Mouse (Mus musculus) myocyte (in vitro differentiated cells): ENCODE results near the gene Acox1. TPM values are rescaled to one million over a fixed set of nuclear protein-coding genes. Genes with fewer than 3 reads are reported as not detected.

Experiments
- H3K27me3 ChIP-seq: one replicate; pipeline ENCODE4 v1.6.1; 2011; ENCODE audit not compliant: control insufficient read depth, insufficient read depth, insufficient read length
- H3K36me3 ChIP-seq: one replicate; pipeline ENCODE4 v1.6.1; 2011; ENCODE audit not compliant: control insufficient read depth, insufficient read depth
- H3K4me2 ChIP-seq: one replicate; pipeline ENCODE4 v1.6.1; 2011; ENCODE audit warnings: low read depth, control low read depth
- H3K4me3 ChIP-seq: one replicate; pipeline ENCODE4 v1.5.1; 2011; ENCODE audit warnings: mild to moderate bottlenecking, control low read depth, moderate library complexity
- H3K79me2 ChIP-seq: one replicate; pipeline ENCODE4 v1.6.1; 2011; ENCODE audit not compliant: control insufficient read depth, insufficient read depth
- H3ac ChIP-seq: one replicate; pipeline ENCODE4 v1.6.1; 2011; ENCODE audit not compliant: control insufficient read depth, insufficient read length
- CEBPB ChIP-seq: IDR thresholded peaks from 2 replicates; pipeline ENCODE4 v1.6.1; 2011; ENCODE audit warnings: mild to moderate bottlenecking, moderate library complexity; ENCODE audit not compliant: poor library complexity, insufficient read depth, severe bottlenecking
- E2F4 ChIP-seq: IDR thresholded peaks from one replicate; pipeline ENCODE4 v1.6.1; 2011; ENCODE audit warnings: mild to moderate bottlenecking, control low read depth, moderate library complexity; ENCODE audit not compliant: insufficient read depth
- MAX ChIP-seq: IDR thresholded peaks from one replicate; pipeline ENCODE4 v1.6.1; 2011; ENCODE audit warnings: low read depth, mild to moderate bottlenecking, control low read depth
- MYOD1 ChIP-seq, 3 experiments: IDR thresholded peaks; one replicate each; pipeline ENCODE4 v1.6.1; 2011; ENCODE audit warnings: control low read depth in 2 of 3, low read depth in 2 of 3, mild to moderate bottlenecking in 2 of 3, moderate library complexity in 1 of 3; ENCODE audit not compliant: insufficient read length in 2 of 3, control insufficient read depth in 1 of 3
- MYOG ChIP-seq, 3 experiments: IDR thresholded peaks; one replicate each; pipeline ENCODE4 v1.6.1; 2011; ENCODE audit warnings: control low read depth in 2 of 3, low read depth in 2 of 3, mild to moderate bottlenecking in 2 of 3; ENCODE audit not compliant: insufficient read length in 2 of 3, control insufficient read depth in 1 of 3, insufficient read depth in 1 of 3
- POLR2A ChIP-seq: IDR thresholded peaks from one replicate; pipeline ENCODE4 v1.6.1; 2011; ENCODE audit warnings: low read depth, mild to moderate bottlenecking, control low read depth, moderate library complexity; ENCODE audit not compliant: insufficient read length
- POLR2AphosphoS2 ChIP-seq: IDR thresholded peaks from one replicate; pipeline ENCODE4 v1.6.1; 2011; ENCODE audit warnings: low read depth, control low read depth; ENCODE audit not compliant: insufficient read length
- REST ChIP-seq: IDR thresholded peaks from one replicate; pipeline ENCODE4 v1.6.1; 2011; ENCODE audit warnings: mild to moderate bottlenecking, control low read depth, moderate library complexity; ENCODE audit not compliant: insufficient read depth, insufficient read length
- SRF ChIP-seq: IDR thresholded peaks from one replicate; pipeline ENCODE4 v1.6.1; 2011; ENCODE audit warnings: low read depth; ENCODE audit not compliant: control insufficient read depth, insufficient read length
- TCF12 ChIP-seq: IDR thresholded peaks from one replicate; pipeline ENCODE4 v1.6.1; 2011; ENCODE audit warnings: mild to moderate bottlenecking, control low read depth; ENCODE audit not compliant: poor library complexity, insufficient read depth, severe bottlenecking
- TCF3 ChIP-seq: IDR thresholded peaks from one replicate; pipeline ENCODE4 v1.6.1; 2011; ENCODE audit warnings: low read depth, control low read depth; ENCODE audit not compliant: insufficient read length
- USF1 ChIP-seq: IDR thresholded peaks from one replicate; pipeline ENCODE4 v1.6.1; 2011; ENCODE audit warnings: low read depth, mild to moderate bottlenecking, control low read depth, moderate library complexity
- polyA plus RNA-seq: library from polyadenylated mRNA; unstranded; fragments of >200 nt; fragmentation: generic; extraction: Trizol; gene quantifications from one replicate; pipeline ENCODE4 v1.2.1, GENCODE M21; 2012; ENCODE audit warnings: missing spikeins

Gene Acox1
- polyA plus RNA-seq, 1 experiment: 36.4 TPM

DNA sequence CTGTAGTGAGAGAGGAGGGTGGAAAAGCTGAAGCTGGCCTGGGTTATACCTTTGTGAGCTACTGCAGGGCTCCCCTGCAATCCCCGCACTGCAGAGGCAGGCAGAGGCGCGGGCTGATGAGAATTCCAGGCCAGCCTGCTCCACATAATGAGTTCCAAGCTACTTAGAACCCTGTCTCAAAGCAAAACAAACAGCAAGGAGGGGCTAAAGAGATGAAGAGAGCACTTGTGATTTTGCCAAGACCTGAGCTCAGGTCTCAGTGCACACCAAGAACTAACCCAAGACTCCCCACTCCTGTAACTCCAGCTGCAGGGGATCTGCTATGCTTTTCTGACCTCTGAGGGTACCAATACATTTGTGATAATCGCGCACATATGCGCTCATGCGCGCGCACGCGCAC lies 12.5 kb downstream of the Acox1 start:
- H3K4me3 ChIP-seq: no peak overlapping the region
- TF ChIP-seq POLR2AphosphoS2 (no peak), MAX (no peak), REST (no peak), USF1 (no peak), POLR2A (no peak), MYOG (IDR thresholded peaks at IDR 0.05; ENCODE audit: control insufficient read depth in 1 of 3, insufficient read depth in 1 of 3, insufficient read length in 2 of 3, low read depth in 2 of 3) (no peak)

DNA sequence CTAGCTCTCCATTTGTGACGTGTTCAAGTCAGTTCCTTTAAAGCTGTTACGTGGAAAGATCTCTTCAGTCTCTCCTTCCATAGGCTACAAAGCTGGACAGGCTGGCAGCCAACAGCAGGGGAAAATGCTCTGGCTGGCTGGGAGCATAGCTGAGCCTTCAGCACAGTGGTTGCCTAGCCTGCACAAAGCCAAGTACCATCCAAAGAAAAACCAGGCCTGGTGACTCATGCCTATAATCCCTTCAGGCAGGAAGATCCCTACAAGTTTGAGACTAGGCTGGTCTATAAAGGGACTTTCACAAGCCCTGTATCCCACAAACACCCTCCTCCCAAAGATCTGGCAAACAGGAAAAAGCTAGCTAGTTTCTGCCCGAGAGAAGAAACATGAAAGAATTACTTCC lies 13.0 kb downstream of the Acox1 start:
- no peak for TF ChIP-seq TCF3
- no peak for TF ChIP-seq USF1
- no peak for TF ChIP-seq E2F4
- TF ChIP-seq MYOD1 (IDR thresholded peaks at IDR 0.05; ENCODE audit: control insufficient read depth in 1 of 3, insufficient read length in 2 of 3, low read depth in 2 of 3): no peak
- no peak for TF ChIP-seq CEBPB
- no peak for TF ChIP-seq POLR2A
- no peak for TF ChIP-seq POLR2AphosphoS2
- TF ChIP-seq MYOG (IDR thresholded peaks at IDR 0.05; ENCODE audit: control insufficient read depth in 1 of 3, insufficient read depth in 1 of 3, insufficient read length in 2 of 3, low read depth in 2 of 3): no peak
- TF ChIP-seq MAX: no peak
- TF ChIP-seq REST: no peak
- TF ChIP-seq SRF: no peak
- TF ChIP-seq TCF12: no peak
- H3K79me2 ChIP-seq: peaks cover 13% of the 10 kb centered on the region

More for the DNA sequence above, 12.5 kb downstream of the Acox1 start:
- H3K79me2 ChIP-seq: peaks cover 13% of the 10 kb centered on the region
- H3K4me2 ChIP-seq: peak overlapping the region; percentile 28
- H3K27me3 ChIP-seq: no peaks in the 10 kb centered on the region
- H3ac ChIP-seq: no peak overlapping the region
- peaks cover 35% of the 10 kb centered on the region for H3K36me3 ChIP-seq

DNA sequence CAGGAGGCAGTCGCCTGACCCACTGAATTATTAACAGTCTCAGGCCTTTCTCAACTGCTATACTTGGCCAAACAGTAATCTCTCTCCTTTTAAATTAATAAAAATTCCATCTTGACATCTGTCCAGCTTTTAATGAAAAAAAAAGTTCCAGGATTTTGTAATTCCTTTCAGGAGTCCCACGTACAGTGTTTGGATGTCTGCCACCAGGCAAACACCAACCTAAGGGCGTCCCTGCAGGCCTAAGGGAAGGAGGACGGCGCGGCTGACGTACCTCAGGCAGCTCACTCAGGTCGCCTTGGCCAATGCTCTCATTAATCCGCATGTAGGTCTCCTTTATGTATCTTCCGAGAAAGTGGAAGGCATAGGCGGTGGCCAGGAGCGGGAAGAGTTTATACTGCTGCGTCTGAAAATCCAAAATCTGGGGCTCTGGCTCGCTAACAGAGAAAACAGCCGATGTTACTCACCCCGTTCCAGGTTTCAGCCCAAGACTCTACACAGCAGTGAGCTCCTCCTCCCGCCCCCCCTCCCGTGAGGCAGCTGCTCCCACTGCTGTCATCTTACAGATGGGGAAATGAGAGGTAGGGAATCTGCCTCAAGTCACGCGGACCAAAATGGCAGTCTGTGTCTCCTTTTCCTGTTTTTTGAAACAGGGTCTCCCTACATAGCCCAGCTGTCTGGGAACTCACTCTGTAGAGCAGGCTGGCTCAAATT lies 20.3 kb downstream of the Acox1 start:
- no peak for TF ChIP-seq TCF12
- no peak for TF ChIP-seq POLR2AphosphoS2
- TF ChIP-seq TCF3: no peak
- TF ChIP-seq CEBPB: no peak
- TF ChIP-seq E2F4: no peak
- no peak for TF ChIP-seq POLR2A
- no peak for TF ChIP-seq SRF
- TF ChIP-seq MYOD1 (IDR thresholded peaks at IDR 0.05; ENCODE audit: control insufficient read depth in 1 of 3, insufficient read length in 2 of 3, low read depth in 2 of 3): no peak
- no peak for TF ChIP-seq MAX
- no peak for TF ChIP-seq MYOG (IDR thresholded peaks at IDR 0.05; ENCODE audit: control insufficient read depth in 1 of 3, insufficient read depth in 1 of 3, insufficient read length in 2 of 3, low read depth in 2 of 3)
- TF ChIP-seq USF1: no peak
- TF ChIP-seq REST: no peak
- H3K79me2 ChIP-seq: no peaks in the 10 kb centered on the region
- no peaks in the 10 kb centered on the region for H3K27me3 ChIP-seq
- peaks cover 25% of the 10 kb centered on the region for H3K36me3 ChIP-seq
- H3K4me2 ChIP-seq: no peak overlapping the region
- H3K4me3 ChIP-seq: no peak overlapping the region
- no peak overlapping the region for H3ac ChIP-seq

More for the DNA sequence above, 13.0 kb downstream of the Acox1 start:
- H3ac ChIP-seq: no peak overlapping the region
- no peak overlapping the region for H3K4me3 ChIP-seq
- no peaks in the 10 kb centered on the region for H3K27me3 ChIP-seq
- H3K4me2 ChIP-seq: peak overlapping the region; percentile 28
- peaks cover 31% of the 10 kb centered on the region for H3K36me3 ChIP-seq

DNA sequence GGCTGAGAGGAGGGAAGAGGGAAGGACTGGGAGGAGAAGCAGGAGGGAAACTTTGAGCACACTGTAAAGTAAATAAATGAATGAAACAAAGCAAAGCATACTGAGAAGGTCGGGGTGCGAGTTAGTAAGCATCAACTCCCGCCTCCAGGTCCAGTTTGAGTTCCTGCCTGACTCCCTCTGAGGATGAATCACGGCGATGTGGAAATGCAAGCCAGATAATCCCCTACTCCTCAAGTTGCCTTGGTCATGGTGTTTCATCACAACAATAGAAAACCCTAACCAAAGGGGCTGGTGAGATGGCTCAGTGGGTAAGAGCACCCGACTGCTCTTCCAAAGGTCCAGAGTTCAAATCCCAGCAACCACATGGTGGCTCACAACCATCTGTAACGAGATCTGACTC lies 22.8 kb downstream of the Acox1 start:
- Histone ChIP-seq H3K4me3 (no peak overlapping the region), H3K79me2 (no peaks in the 10 kb centered on the region), H3K4me2 (no peak overlapping the region), H3K36me3 (peaks cover 28% of the 10 kb centered on the region), H3K27me3 (no peaks in the 10 kb centered on the region), H3ac (no peak overlapping the region)
- TF ChIP-seq USF1 (no peak), MYOD1 (IDR thresholded peaks at IDR 0.05; ENCODE audit: control insufficient read depth in 1 of 3, insufficient read length in 2 of 3, low read depth in 2 of 3) (no peak), CEBPB (no peak), TCF3 (no peak), REST (no peak), SRF (no peak), MYOG (IDR thresholded peaks at IDR 0.05; ENCODE audit: control insufficient read depth in 1 of 3, insufficient read depth in 1 of 3, insufficient read length in 2 of 3, low read depth in 2 of 3) (no peak), POLR2AphosphoS2 (no peak), TCF12 (no peak), MAX (no peak), POLR2A (no peak), E2F4 (no peak)
